Mouse (Mus musculus): ENCODE results near the gene Gm28539.

DNA sequence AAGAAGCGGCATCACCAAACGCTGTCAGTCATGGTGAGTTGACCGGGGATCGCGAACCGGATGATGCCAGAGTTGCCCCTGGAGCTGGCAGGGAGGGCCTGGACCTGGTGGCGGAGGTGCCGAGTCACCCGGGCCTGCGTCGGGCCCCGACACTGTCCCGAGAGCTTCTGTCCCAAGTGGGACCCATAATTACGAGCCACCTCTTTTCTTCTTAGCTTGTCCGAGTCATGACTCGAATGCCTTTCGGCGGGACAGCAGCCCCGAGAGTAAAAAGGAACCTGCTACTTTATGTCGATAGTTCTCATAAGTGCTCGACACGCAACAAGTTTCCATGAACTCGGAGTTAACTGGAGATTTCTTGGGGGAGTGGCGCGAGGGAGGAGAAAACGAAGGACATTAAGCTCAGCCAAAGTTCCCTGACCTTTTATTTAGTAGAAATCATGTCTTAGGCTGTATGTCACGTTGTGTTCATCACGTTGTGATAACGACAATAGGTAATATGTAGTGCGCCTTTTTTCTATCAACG lies 23.9 kb upstream of the Gm28539 start:
- TF ChIP-seq CTCF (IDR thresholded peaks at IDR 0.05; ENCODE audit: low read depth, low read length), result no peak
- TF ChIP-seq POLR2A (IDR thresholded peaks at IDR 0.05; ENCODE audit: borderline replicate concordance, low read depth, low read length), result no peak

Data from bone marrow macrophage, adult 2 months (primary cell).